Mouse (Mus musculus) cerebellum, adult 8-10 months (tissue): ENCODE results near the gene Rb1.

Experiments used
- DNase-seq: peaks from one replicate; pipeline ENCODE4 v3.0.0; 2022

Gene Rb1

DNA sequence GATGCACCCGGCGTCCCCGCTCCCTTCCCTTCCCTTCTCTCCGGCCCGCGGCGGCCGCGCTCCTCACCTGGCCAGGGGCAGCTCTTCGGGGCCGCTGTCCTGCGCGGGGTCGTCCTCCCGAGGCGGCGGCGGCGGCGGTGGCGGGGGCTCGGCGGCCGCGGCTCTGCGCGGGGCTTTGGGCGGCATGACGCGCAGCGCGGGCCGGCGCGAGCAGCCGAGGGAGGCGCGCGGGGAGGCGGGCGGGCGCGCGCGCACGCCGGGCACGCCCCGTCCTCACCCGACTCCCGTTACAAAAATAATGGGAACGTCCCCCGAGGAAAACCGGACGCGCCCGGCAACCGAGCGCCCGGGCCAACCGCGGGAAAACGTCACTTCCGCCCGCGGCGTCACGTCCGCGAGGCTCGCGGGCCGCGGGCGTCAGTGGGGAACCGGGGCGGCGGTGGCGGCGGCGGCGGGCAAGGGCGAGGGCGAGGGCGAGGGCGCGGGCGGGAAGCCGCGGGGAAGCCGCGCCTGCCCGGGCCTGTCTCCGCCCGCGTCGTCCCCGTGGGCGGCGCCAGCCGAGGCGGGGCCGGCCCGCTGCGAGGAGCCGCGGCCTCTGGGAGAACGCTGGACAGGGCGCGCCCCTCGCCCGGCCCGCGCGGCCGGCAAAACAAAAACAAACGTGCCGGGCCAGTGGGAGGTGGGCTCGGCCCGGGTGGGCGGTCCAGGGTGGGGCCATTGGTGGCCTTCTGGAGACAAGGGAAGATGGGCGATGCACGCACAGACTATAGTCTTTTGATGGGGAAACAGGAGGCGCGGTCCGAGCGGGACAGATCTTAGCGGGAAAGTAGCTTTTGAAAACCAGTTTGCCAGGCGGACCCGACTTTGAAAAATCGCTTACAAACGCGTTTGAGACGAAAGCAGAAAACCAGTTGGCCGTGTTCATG lies at the start of gene Rb1:
Gene Rb1 (minus strand): TSS at position 367 of the 926 bp plus-strand sequence.
- DNase-seq = peak; percentile 79

DNA sequence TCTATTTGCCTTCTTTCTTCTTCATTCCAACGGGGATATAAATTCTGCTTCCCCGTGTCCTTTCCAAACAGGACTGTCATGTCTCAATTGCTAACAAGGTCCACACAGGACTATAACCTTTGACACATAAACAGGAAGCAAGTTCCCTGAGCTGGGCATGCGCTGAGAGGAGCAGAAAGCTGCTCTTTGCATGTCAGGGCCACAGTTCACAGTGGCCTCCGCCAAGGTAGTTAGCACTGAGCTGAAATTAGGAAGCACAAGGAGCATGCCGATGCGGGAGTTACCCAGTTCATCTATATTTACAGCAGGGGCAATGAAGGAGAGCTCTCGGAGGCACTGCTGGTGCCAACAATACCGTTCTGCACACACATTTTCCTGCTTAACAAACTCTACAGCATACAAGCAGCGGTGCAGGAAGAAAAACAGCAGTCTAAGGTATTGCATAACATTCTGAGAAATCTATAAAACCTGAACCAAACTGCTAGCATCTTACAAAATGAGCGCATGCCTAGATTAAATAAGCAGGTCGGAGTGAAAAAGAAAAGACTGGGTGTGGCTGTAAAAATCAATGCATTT lies 48.8 kb upstream of the Rb1 start:
- no peak for DNase-seq

DNA sequence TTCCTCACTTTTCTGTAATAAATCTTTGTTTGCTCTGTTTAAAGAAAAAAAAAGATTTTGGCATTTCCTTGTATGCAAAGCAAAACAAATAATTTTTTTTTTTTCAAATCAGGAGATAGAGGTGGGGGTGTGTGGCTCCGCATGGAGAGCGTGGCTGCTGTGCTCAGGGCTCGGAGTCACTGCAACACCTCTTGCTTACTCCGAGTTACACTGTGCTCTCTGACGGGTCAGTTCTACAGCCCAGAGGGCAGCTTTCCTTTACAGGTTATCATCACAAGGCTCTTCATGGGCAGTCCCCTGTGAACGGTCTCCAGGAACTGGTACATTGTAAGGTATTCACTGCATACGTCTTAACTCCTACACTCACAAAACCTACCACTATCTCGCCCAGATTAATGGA lies 48.0 kb upstream of the Rb1 start:
- DNase-seq = no peak

DNA sequence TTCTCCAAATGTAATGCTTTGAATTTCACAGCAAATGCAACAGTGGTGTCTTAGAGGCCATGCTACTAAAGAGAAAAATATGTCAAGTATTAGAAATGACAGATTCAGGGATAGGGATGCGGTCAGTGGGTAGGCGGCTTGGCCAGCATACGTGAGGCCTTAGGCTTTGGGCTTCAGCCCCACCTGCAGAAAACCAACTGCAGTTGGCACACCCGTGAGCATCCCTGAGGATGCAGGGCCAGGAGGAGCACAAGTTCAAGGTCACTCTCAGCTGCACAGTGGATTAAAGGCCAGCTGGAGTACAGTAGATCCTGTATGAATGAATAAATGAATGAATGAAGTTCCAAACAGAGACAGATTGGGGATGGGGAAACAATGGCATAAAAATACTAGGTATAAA lies 47.4 kb upstream of the Rb1 start:
- no peak for DNase-seq

DNA sequence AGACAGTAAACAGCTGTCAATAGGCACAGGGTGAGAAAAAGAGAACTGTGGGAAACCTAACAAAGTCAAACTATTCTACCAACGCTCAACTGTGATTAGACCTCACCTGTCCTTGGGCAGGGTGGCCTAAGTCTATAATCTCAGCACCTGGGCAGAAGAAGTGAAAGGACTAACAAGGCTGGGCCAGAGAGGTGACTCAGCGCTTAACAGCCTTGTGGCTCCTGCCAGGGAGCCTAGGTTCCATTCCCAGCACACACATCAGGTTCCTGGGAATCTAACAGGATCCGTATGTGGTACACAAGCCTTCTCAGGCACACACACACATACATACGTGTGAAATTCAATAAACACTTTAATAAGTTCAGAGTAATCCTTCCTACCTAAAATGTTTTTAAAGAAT lies 46.0 kb upstream of the Rb1 start:
- DNase-seq = no peak

DNA sequence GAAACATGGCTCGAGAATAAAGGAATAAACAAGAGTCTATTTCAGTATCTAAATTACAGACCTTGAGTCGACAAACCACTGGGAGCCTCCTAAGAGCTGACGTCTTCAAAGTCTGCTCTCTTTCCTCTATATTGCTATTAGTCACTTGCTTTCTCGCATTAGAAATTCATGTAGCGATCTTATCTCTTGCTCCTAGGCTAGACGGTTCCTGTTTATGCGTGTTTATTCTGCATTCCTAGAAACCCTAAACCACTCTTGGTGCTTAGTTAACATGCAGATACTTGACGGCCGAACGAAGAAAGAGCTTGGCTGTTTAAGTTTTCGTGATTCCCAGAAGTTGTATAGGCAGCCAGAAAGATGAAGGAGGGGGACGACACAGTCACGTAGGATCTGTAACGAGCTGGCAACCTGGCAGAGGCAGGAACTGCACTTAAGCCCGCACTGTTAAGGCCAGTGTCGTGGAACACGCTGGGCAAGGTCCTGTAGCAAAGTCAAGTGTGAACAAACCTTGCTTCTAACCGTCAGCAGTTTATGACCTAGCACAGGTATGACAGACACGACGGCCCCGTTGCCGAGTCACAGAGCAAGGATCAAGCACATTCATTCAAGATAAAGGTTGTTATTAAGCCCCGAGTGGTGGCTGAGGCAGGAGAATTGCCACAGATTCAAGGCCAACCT lies 45.2 kb upstream of the Rb1 start:
- no peak for DNase-seq

DNA sequence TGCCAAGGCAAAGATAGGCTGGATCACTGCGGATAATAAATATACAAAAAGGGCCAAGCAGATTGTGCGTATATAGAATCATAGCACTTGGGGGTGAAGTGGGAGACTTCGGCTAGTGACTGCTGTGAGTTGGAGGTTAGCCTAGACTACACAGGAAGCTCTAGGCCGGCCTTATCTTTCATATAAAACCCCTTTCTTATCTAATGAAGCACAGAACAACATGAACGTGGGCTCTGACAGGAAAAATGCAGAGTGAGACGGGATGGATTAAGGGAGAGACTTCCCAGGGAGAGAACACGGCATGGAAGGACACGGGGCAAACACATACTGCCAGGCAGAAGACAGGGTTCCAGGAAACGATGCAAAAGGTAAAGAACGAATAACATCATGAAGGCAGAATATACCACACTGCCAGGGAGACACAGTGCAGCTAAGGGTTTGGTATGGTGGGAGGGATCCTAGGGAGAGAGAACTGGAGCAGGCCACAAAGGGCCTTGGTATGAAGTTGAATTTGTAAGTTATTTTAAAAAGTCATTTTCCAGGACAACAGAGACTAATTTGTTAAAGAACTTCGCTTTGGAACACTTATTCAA lies 44.6 kb upstream of the Rb1 start:
- no peak for DNase-seq

DNA sequence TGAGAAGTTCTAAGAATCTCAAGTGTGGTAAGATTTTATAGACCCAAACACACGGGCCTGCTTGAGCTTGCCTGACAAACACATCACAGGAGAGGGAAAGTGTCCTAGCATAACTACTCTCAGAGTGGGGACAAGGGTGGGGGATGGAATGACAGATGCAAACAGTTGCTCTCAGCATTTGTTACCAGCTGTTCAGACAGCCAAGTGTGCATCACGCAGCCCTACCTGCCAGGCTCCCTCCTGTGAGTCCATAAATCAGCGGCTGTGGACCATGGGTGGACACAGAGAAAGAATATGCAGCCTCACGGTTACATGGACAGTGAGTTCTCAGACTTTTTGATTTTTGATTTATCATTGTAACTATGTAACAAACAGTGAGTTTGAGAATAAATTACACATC lies 44.0 kb upstream of the Rb1 start:
- DNase-seq = no peak

DNA sequence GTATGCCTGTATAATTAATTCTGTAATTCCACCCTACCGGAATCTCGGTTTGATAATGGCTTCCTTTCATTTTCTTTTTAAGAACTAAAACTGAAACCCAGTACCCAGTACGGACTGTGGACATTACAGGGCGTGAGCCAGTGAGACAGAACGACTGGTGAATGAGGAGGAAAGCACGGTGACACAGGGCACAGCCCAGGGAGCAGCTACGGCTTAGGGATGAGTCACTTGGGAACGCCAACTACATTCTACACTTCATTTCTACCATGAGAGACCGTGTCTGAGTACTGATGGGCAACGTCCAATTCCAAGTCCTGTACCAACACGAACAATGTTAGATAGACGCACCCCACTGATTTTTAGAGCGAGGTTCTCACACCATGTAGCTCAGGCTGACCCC lies 43.3 kb upstream of the Rb1 start:
- DNase-seq = no peak

DNA sequence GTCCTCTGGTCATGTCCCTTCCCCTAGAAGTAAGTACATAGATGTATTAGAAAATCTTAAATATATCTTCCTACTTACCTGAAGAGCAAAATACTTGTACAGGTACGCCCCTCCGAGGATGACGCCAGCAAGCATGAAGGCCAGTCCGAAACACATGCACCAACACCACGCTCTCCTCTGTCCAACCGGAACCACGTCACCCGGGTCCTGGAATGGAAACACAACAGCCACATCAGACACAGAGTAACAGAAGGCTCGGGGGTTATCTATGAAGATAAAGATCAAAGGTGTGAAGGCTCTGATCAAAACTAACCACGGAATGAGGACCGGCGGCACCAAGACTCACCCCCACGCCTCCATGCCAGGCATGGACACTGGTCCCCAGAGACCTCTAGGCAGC lies 42.6 kb upstream of the Rb1 start:
- no peak for DNase-seq

DNA sequence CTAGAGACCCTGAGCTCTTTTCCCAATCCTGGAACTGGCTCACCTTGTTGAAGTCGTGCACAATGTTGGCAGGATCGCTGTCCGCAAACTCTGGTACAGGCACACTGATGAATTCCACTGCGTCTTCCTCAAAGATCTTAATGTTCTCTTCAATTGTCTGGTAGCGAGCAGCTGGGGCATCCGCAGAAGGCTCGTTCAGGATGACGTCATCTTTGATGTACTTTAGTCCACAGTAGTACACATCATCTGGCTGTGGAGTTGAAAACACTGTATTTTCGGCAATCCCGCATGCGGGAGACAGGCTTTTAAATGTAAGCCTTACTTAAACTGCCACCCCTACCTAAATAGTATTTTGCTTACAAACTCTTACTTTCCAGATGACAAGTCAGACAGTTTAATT lies 40.7 kb upstream of the Rb1 start:
- DNase-seq = no peak

DNA sequence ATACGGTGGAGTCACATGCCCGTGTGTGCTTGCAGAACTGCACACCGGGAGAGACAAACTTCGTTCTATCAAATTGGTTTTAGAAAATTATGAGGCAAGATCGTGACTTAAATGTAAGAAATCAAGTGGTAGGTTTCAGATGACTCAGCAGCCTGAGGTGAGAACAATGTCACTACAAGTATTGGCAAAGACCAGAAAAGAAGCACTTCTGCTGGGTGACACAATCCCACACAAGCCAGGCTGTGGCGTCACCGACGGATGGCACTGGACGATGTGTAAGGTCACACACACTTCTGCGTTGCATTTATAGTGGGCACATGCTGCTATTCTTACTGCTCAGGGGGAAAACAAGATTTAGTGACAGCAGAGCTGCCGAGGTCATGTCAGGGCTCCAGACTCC lies 38.2 kb upstream of the Rb1 start:
- DNase-seq = no peak

DNA sequence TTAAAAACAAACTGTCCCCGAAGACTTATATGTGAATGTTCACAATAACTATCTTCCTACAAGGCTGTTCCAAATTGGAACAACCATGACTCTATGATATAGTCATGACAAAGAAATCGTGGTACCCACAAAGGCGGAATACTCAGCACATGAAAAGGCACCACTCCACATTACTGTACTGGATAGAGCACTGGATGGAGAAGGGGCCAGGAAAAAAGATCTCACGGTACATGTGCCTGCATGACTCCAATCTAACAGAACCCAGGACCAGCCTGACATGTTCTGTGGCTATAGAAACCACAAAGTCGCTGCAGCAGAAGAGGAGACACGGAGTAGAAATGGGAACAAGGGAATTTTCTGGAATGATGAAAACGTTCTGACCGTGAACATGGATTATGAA lies 29.1 kb upstream of the Rb1 start:
- DNase-seq = no peak

DNA sequence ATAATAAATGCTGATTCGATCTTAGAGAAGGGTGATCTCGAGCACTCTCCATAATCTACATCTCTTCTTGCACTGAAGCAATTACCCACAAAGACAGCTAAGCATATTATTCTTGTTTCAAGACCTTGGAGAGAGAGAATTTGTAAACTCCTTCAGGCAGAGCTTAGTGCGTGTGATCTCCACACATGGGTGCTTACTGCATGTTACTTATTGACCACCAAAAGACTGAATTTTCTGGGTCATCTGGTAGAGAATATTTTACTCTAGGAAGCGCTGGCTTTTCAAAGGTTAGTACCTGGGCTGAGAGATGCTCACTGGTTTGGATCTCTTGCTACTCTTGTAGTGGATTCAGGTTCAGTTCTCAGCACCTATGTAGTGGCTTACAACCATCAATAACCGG lies 25.5 kb upstream of the Rb1 start:
- DNase-seq = no peak

DNA sequence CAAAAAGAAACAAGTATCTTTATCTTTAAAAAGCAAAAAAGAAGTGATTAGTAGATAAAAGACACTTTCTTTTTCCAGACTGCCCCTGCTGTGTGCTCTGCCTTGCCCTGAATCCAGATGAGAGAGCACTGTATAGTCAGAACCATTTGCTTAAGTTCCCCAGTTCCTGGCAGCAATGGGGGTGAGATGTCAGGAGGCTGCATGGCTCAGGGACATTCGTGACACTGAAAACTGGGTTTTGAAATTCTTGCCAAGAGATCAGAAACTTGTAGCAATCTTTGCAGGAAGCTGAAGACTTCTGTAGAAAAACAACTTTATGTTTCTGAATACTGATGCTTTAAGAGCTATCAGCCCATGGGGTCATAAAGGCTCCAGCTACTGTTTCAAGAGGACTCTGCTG lies 24.4 kb upstream of the Rb1 start:
- DNase-seq = no peak

DNA sequence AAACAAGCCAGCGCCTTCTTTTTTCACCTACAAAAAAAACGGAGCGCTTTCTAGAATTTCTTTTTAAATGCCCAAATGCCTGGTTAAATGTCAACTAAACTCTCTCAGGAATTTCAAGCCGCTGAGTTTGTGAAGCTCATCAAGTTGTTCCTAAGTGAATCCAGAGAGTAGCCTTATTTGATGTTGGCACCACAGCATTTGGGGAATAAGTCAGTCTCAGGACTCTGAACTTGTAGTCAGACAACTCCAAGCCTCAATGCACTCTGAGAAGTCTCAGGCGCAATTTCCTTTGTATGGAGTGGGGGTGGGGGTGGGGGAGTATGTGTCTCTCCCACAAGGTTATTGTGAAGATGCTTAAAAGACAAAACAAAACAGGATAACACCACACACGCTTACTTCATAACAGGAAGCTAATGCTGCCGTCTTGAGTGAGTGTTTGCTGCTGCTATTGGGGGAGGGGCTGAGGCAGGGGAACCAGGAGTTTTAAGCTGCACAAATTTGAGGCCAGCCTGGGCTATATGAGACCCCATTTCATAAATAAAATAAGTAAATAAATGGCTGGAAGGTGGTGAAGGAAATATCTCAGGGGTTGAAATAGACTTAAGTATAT lies 23.5 kb upstream of the Rb1 start:
- no peak for DNase-seq

DNA sequence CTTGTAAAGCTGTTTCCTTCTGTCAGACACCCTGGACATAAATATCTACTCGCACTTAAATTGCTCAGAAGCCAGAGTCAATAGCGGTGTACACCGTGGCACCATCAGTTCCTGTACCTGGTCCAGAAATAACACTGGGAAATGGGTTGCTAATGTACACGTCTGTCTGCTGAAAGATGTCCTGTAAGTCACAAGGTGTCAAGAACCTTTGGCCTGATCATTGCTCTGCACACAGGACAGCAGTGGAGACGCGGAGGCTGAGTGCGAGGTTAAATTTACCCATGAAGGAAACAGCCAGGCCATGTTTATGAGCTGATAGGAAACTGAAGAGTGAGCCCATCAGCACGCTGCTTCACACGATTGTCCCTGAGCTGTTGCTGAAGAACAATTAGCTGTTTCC lies 21.7 kb upstream of the Rb1 start:
- DNase-seq = no peak

DNA sequence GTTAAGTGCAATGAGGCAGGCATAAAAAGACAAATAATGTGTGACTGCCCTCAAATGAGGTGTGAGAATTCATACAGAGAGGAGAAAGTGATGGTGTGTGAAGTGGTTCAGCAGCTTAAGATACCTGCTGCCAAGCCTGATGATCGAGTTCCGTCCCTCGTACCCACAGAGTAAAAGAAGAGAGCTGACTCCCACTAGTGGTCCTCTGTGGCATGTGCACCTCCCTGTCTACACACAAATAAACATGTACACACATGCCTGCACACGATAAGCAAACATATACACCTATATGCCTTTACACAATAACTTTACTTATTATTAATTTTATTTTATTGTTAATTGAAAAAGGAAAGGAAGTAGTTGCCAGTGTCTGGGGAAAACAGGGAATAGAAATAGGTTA lies 20.0 kb upstream of the Rb1 start:
- no peak for DNase-seq

DNA sequence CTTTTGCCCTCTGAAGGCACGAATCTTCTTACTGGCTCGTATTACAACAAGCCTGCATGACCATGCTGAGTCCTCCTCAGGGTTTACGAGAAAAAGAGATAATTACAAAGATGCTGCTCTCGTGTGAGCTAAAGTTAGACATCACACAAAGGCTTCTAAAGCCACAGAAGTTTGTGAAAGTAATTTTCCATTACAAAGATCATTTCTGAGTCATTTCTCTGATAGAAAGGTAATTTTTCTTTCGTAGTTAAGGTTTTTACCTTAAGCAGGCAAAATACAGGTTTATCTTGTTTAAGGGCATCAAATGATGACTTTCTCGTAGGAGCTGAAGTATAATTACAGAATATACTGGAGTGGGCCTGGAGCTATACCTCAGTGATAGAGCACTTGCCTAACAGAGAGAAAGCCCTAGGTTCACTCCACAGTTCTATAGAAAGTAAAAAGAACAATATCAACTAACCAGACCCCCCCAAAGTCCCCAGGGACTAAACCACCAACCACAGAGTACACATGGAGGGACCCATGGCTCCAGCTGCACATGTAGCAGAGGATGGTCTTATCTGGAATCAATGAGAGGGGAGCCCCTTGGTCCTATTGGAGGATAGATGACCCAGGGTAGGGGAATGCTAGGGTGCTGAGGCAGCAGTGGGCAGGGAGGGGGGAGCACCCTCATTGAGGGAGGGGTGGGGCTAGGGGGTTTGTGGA lies 14.6 kb upstream of the Rb1 start:
- DNase-seq = no peak

DNA sequence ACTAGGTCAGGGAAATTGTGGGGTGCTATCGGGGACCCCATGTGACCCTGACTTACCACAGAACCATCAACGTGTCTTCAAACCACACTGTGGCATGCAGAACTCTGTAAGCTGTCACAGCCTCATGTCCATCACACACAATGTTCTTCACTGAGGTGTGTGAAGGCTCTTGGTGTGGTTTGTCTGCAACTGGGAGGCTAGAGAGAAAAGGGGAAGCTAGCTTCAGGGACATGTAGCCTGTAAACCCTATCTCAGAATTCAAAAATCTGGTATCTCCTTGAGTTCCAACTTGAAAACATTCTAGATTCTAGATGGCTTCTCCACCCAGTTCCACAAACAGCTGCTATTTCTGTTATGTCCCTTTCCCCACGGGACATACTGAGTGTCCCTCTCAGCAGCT lies 14.0 kb upstream of the Rb1 start:
- no peak for DNase-seq

DNA sequence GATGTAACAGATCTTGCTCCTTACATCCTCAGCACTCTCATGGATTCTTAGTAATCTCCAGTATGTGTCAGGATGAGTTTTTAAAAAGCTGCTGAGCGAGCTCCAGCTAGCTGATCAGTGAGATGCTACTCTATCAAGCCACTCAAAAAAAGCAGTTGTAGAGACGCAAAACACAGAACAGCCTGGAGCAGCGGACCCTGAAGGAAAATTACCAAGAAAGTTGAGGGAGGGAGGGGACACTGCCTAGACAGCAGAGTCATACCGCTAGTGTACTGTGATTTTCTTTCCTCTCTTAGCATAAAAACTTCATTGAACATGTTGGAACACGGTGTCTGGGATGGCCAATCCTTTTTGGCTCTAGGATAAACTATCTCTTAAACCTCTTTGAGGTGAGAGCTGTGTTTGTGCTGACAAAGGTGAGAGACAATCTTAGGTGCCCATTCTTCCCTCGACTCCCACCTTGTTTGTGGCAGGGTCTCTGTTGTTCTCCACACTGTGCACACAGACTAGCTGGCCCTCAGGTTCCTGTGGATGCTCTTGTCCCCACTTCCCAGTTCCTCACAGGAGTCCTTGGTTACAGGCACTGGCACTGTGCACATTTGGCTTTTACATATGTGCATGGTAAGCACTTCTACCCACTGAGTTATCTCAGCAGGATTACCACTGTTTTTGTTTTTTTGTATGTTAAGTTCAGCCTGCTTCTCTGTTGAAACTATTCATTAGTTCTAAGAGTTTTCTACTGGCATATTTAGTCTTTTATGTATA lies 10.9 kb upstream of the Rb1 start:
- DNase-seq = no peak
